Mouse (Mus musculus) lung, adult 2 months (tissue): ENCODE results near the gene Chst15.

Experiments
- CTCF ChIP-seq: fragments of 200-500 bp; IDR thresholded peaks from 2 replicates; pipeline ENCODE4 v1.5.1; 2011; ENCODE audit warnings: mild to moderate bottlenecking, low read length, control low read depth; ENCODE audit not compliant: insufficient read depth
- POLR2A ChIP-seq: fragments of 200-500 bp; IDR thresholded peaks from 2 replicates; pipeline ENCODE4 v1.6.1; 2011; ENCODE audit warnings: low read depth, mild to moderate bottlenecking, control low read depth, low read length, borderline replicate concordance; ENCODE audit errors: extremely low read depth

DNA sequence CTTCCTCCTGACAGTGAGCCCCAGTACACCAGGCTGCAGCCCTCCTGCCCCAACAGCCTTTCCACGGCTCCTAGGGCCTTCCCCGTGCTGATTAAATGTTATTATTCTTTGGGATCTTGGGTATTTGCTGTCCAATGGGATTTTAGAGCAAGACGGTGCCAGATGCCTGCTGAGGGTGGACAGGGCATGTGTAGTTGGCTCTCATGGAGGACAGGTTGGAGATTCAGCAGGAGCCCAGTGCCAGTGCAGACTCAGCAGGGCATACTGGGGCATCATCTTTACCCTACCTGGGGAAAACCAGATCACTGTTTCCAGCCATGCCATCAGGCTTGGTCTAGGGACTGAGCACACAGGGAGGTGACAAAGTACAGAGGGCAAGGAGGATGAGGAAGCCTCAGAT lies 86.1 kb downstream of the Chst15 start:
- no peak for TF ChIP-seq CTCF
- no peak for TF ChIP-seq POLR2A
